Mouse (Mus musculus): ENCODE measurements around the gene Actl6b.

DNA sequence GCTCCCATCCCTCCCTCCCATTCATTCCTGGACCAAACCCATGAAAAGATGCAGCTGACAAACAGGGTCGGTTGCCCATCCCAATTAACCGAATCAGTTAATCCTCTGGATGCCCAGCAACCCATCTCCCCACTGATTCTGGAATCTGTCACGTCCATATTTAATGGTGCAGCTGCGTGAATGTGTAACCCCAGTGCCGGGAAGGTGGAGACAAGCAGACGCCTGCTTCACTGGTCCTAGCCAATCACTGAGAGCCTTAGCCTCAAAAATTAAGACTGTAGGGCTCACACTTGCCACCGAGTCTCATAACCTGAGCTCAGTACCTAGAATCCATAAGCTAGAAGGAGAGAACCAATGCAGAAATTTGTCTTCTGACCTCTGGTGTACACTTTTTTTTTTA, 42.6 kb downstream of the Actl6b start:
- TF ChIP-seq GATA1 (IDR thresholded peaks at IDR 0.05; ENCODE audit: borderline replicate concordance, low read length) (no peak), FLI1 (IDR thresholded peaks at IDR 0.05; ENCODE audit: low read length) (no peak)

All from megakaryocyte, embryonic 14.5 days (primary cell).